Mouse (Mus musculus): ENCODE measurements around the gene Coro6. TPM values are rescaled to one million over a fixed set of nuclear protein-coding genes. Genes with fewer than 3 reads are reported as not detected.

Coro6 gene
- total RNA-seq, 2 experiments from 2014 or later: 9.3 to 13.2 TPM

- DNase-seq (ENCODE audit: low spot score in 2 of 2): no peak
These were observed 1.6 kb downstream of the Coro6 start for GRCm38 (mm10) chr11:77463786-77464185.

- DNase-seq (ENCODE audit: low spot score in 2 of 2): no peak
These were observed 2.5 kb downstream of the Coro6 start for GRCm38 (mm10) chr11:77464684-77465083.

GRCm38 (mm10) chr11:77465111-77465510 is 2.9 kb downstream of the Coro6 start:
- DNase-seq (ENCODE audit: low spot score in 2 of 2): no peak

GRCm38 (mm10) chr11:77466544-77466943 is 4.3 kb downstream of the Coro6 start:
- DNase-seq (ENCODE audit: low spot score in 2 of 2): no peak

GRCm38 (mm10) chr11:77467157-77467556 is 4.9 kb downstream of the Coro6 start:
- DNase-seq (ENCODE audit: low spot score in 2 of 2): peak; percentile 72 to 80

GRCm38 (mm10) chr11:77467784-77468183 is 5.6 kb downstream of the Coro6 start:
- peak; percentile 80 to 87 for DNase-seq (ENCODE audit: low spot score in 2 of 2)

GRCm38 (mm10) chr11:77468397-77468796 is 6.2 kb downstream of the Coro6 start:
- no peak for DNase-seq (ENCODE audit: low spot score in 2 of 2)

- no peak for DNase-seq (ENCODE audit: low spot score in 2 of 2)
These were observed 9.2 kb downstream of the Coro6 start for GRCm38 (mm10) chr11:77471407-77471806.

- no peak for DNase-seq (ENCODE audit: low spot score in 2 of 2)
These were observed 10.6 kb downstream of the Coro6 start for GRCm38 (mm10) chr11:77472775-77473174.

GRCm38 (mm10) chr11:77476216-77476615 is 14.0 kb downstream of the Coro6 start:
- DNase-seq (ENCODE audit: low spot score in 2 of 2): no peak

GRCm38 (mm10) chr11:77476895-77477294 is 14.7 kb downstream of the Coro6 start:
- no peak for DNase-seq (ENCODE audit: low spot score in 2 of 2)

- DNase-seq (ENCODE audit: low spot score in 2 of 2): no peak
These were observed 20.8 kb downstream of the Coro6 start for GRCm38 (mm10) chr11:77483043-77483442.

GRCm38 (mm10) chr11:77483510-77484255 is 21.5 kb downstream of the Coro6 start:
- no peak for DNase-seq (ENCODE audit: low spot score in 2 of 2)

GRCm38 (mm10) chr11:77485229-77485628 is 23.0 kb downstream of the Coro6 start:
- DNase-seq (ENCODE audit: low spot score in 2 of 2): no peak

- peak; percentile 56 to 61 for DNase-seq (ENCODE audit: low spot score in 2 of 2)
These were observed 24.6 kb downstream of the Coro6 start for GRCm38 (mm10) chr11:77486798-77487197.

- peak in 1 of 2 experiments; percentile 54 for DNase-seq (ENCODE audit: low spot score in 2 of 2)
These were observed 26.8 kb downstream of the Coro6 start for GRCm38 (mm10) chr11:77488771-77489581.

GRCm38 (mm10) chr11:77489591-77490235 is 27.5 kb downstream of the Coro6 start, which contains the start of gene Ankrd13b:
Gene Ankrd13b (minus strand): TSS chr11:77489678.
- peak; percentile 78 to 84 for DNase-seq (ENCODE audit: low spot score in 2 of 2)

GRCm38 (mm10) chr11:77490451-77490850 is 28.2 kb downstream of the Coro6 start:
- no peak for DNase-seq (ENCODE audit: low spot score in 2 of 2)

- DNase-seq (ENCODE audit: low spot score in 2 of 2): peak; percentile 97 to 98
These were observed 28.9 kb downstream of the Coro6 start for GRCm38 (mm10) chr11:77491123-77491501.

GRCm38 (mm10) chr11:77491502-77492291 is 29.5 kb downstream of the Coro6 start:
- peak in 1 of 2 experiments; percentile 60 for DNase-seq (ENCODE audit: low spot score in 2 of 2)

Measured in layer of hippocampus, postnatal 10 days (tissue).